Mouse (Mus musculus): ENCODE data around the gene Acrv1. TPM values are rescaled to one million over a fixed set of nuclear protein-coding genes. Genes with fewer than 3 reads are reported as not detected.
"Not testable (repeated sequence)": the region's sequence is repeated elsewhere in the genome, so short reads cannot be mapped to it uniquely, and the experiment has no call there.

Gene Acrv1
- not detected in 2 replicates for polyA plus RNA-seq (2015; fragmentation: Nextera tagmentation; extraction: Ambion mirVana)

DNA sequence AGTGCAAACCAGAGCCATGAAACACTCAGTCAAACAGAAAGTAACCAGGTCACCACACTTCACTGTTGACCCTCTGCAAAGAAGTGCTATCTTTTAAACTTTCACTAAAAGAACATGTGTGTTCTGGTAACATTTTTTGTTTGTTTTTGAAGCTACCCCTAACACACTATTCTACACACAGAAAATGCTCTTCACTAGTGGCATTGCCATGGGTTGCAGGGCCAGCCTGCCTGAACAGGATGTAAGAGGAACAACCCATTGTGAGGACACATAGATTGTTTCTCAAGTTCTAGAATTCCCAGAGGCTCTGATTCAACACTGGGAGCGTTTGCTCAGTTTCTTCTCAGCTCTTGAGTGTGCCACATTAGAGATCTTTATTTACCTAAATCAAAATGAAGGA lies at the start of gene Acrv1:
Gene Acrv1, plus strand, starts transcription at position 301 of the 400 bp plus-strand sequence.
- H3K9me3 ChIP-seq (ENCODE audit: control insufficient read depth): no peaks in the 10 kb centered on the region
- 53% methylated on average over 1 of the region's 1 CpGs for WGBS
- no peak within 1 kb of the TSS for H3K9ac ChIP-seq (ENCODE audit: low read depth, low read length)
- no peaks in the 10 kb centered on the region for H3K36me3 ChIP-seq (ENCODE audit: control insufficient read depth, insufficient read depth)
- no peaks in the 10 kb centered on the region for H3K27me3 ChIP-seq (replicated peaks; ENCODE audit: control insufficient read depth, insufficient read depth, low read length)
- H3K4me3 ChIP-seq (ENCODE audit: low read depth, low read length): no peak within 1 kb of the TSS
- no peak for ATAC-seq
- no peak within 1 kb of the TSS for H3K27ac ChIP-seq (ENCODE audit: low read depth, low read length)
- H3K4me1 ChIP-seq (replicated peaks; ENCODE audit: control insufficient read depth, insufficient read depth, low read length): no peaks in the 10 kb centered on the region
- no peak within 1 kb of the TSS for H3K4me2 ChIP-seq (replicated peaks; ENCODE audit: low read depth)
- TF ChIP-seq CTCF (IDR thresholded peaks at IDR 0.05; ENCODE audit: low read depth): no peak

DNA sequence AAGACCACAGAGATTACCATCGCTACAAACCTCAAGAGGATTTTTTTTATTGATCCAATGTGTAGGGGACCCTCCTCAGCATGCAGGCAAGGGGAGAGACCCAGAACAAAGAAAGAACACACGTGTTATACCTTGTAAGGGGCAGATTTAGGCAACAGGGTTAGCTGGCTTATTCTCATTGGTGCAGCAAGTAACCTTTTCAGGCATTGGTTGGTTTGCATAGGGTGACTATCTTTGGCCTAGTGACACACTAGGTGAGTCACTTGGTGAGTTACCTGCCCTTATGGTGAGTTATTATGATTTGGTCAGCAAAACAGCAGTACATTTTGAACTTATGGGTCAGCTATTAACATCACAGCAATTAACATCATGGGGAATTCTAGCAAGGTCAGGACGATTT lies 49.7 kb upstream of the Acrv1 start, which contains the start of gene A630095E13Rik:
Gene A630095E13Rik, minus strand, starts transcription at position 101 of the 400 bp plus-strand sequence.
- not testable (repeated sequence) for H3K9me3 ChIP-seq (ENCODE audit: control insufficient read depth); H3K4me2 ChIP-seq (replicated peaks; ENCODE audit: low read depth); H3K27ac ChIP-seq (ENCODE audit: low read depth, low read length); H3K36me3 ChIP-seq (ENCODE audit: control insufficient read depth, insufficient read depth); H3K9ac ChIP-seq (ENCODE audit: low read depth, low read length); H3K4me1 ChIP-seq (replicated peaks; ENCODE audit: control insufficient read depth, insufficient read depth, low read length); H3K4me3 ChIP-seq (ENCODE audit: low read depth, low read length); H3K27me3 ChIP-seq (replicated peaks; ENCODE audit: control insufficient read depth, insufficient read depth, low read length); ATAC-seq
- WGBS: 60% methylated on average over 3 of the region's 3 CpGs

DNA sequence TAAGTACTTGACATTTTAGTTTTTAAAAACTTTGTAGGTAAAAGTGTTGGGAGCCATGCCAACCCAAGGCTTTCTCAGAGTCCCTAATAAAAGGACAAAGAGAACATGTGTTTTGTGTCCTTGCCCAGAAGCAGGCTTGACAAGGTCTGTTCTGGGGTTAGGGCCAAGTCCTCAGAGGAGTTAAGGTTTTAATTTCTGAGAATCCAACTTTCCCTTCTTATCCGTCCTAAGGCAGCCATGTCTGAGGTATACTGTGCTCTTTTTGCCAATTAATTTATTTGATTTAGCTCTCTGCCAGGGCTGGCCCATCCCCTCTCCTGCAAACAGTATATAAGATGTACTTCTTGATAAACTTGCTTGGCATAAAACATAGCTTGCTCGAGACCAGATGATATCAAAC lies 11.6 kb upstream of the Acrv1 start:
- Histone ChIP-seq H3K27ac (ENCODE audit: low read depth, low read length) (no peak overlapping the region), H3K4me1 (replicated peaks; ENCODE audit: control insufficient read depth, insufficient read depth, low read length) (no peaks in the 10 kb centered on the region), H3K4me3 (ENCODE audit: low read depth, low read length) (no peak overlapping the region), H3K9me3 (ENCODE audit: control insufficient read depth) (no peaks in the 10 kb centered on the region), H3K4me2 (replicated peaks; ENCODE audit: low read depth) (no peak overlapping the region), H3K9ac (ENCODE audit: low read depth, low read length) (no peak overlapping the region), H3K27me3 (replicated peaks; ENCODE audit: control insufficient read depth, insufficient read depth, low read length) (no peaks in the 10 kb centered on the region), H3K36me3 (ENCODE audit: control insufficient read depth, insufficient read depth) (no peaks in the 10 kb centered on the region)
- no peak for TF ChIP-seq CTCF (IDR thresholded peaks at IDR 0.05; ENCODE audit: low read depth)
- 72% methylated on average over 2 of the region's 2 CpGs for WGBS
- no peak for ATAC-seq

DNA sequence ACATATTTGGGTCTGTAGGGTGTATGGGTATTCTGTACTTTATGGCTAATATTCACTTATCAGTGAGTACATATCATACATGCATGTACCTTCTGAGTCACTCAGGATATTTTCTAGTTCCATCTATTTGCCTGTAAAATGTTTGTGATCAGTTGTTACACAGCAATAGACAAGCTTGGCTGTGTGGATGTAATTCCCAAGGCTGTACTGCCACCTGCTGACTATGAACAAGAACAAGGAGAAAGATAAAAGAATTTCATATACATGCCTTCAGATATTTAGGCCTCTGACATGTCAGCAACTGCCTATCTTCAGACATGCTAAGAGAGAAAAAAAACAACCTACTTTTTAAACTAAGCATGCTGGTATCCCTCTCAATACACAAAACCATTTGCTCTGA lies 5.7 kb upstream of the Acrv1 start:
- Histone ChIP-seq H3K4me3 (ENCODE audit: low read depth, low read length) (no peak overlapping the region), H3K4me2 (replicated peaks; ENCODE audit: low read depth) (no peak overlapping the region), H3K27me3 (replicated peaks; ENCODE audit: control insufficient read depth, insufficient read depth, low read length) (no peaks in the 10 kb centered on the region), H3K9me3 (ENCODE audit: control insufficient read depth) (no peaks in the 10 kb centered on the region), H3K4me1 (replicated peaks; ENCODE audit: control insufficient read depth, insufficient read depth, low read length) (no peaks in the 10 kb centered on the region), H3K36me3 (ENCODE audit: control insufficient read depth, insufficient read depth) (no peaks in the 10 kb centered on the region), H3K27ac (ENCODE audit: low read depth, low read length) (no peak overlapping the region), H3K9ac (ENCODE audit: low read depth, low read length) (no peak overlapping the region)
- TF ChIP-seq CTCF (IDR thresholded peaks at IDR 0.05; ENCODE audit: low read depth): peak; percentile 48
- ATAC-seq: no peak

- Histone ChIP-seq H3K4me3 (ENCODE audit: low read depth, low read length) (no peak overlapping the region), H3K4me2 (replicated peaks; ENCODE audit: low read depth) (no peak overlapping the region), H3K4me1 (replicated peaks; ENCODE audit: control insufficient read depth, insufficient read depth, low read length) (no peaks in the 10 kb centered on the region), H3K9me3 (ENCODE audit: control insufficient read depth) (no peaks in the 10 kb centered on the region), H3K36me3 (ENCODE audit: control insufficient read depth, insufficient read depth) (no peaks in the 10 kb centered on the region), H3K27me3 (replicated peaks; ENCODE audit: control insufficient read depth, insufficient read depth, low read length) (no peaks in the 10 kb centered on the region), H3K9ac (ENCODE audit: low read depth, low read length) (no peak overlapping the region), H3K27ac (ENCODE audit: low read depth, low read length) (no peak overlapping the region)
- 93% methylated on average over 10 of the region's 10 CpGs for WGBS
- ATAC-seq: no peak
- no peak for TF ChIP-seq CTCF (IDR thresholded peaks at IDR 0.05; ENCODE audit: low read depth)
Measured at GRCm38 (mm10) chr9:36694276-36694675, 1.3 kb downstream of the Acrv1 start.

- Histone ChIP-seq H3K4me3 (ENCODE audit: low read depth, low read length) (no peak overlapping the region), H3K9ac (ENCODE audit: low read depth, low read length) (no peak overlapping the region)
- 80% methylated on average over 3 of the region's 3 CpGs for WGBS
Measured at GRCm38 (mm10) chr9:36705923-36706322, 12.9 kb downstream of the Acrv1 start.

DNA sequence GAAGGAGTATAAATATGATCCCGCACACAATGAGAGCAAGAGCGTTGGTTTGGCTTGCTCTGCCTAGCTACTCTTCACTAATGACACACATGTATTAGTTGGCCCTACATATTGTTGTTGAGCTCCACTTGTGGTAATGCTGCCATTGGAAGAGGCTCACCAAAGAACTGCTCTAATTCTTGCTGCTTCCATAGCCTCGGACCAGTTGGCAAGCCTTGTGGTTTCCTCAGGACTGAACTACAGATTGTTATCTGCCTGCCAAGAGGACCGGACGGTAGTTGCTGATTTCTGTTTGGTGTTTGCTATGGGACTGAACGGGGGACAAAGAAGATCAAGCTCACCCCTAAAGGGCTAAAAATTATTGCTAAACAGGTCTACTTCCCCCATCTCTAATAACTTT lies 14.3 kb downstream of the Acrv1 start:
- no peaks in the 10 kb centered on the region for H3K27me3 ChIP-seq (replicated peaks; ENCODE audit: control insufficient read depth, insufficient read depth, low read length)
- no peak overlapping the region for H3K4me3 ChIP-seq (ENCODE audit: low read depth, low read length)
- H3K4me2 ChIP-seq (replicated peaks; ENCODE audit: low read depth): no peak overlapping the region
- no peak overlapping the region for H3K9ac ChIP-seq (ENCODE audit: low read depth, low read length)
- H3K27ac ChIP-seq (ENCODE audit: low read depth, low read length): no peak overlapping the region
- no peaks in the 10 kb centered on the region for H3K4me1 ChIP-seq (replicated peaks; ENCODE audit: control insufficient read depth, insufficient read depth, low read length)
- ATAC-seq: no peak
- no peak for TF ChIP-seq CTCF (IDR thresholded peaks at IDR 0.05; ENCODE audit: low read depth)
- H3K9me3 ChIP-seq (ENCODE audit: control insufficient read depth): no peaks in the 10 kb centered on the region
- H3K36me3 ChIP-seq (ENCODE audit: control insufficient read depth, insufficient read depth): no peaks in the 10 kb centered on the region
- 91% methylated on average over 6 of the region's 6 CpGs for WGBS

More at GRCm38 (mm10) chr9:36705923-36706322, 12.9 kb downstream of the Acrv1 start:
- H3K27me3 ChIP-seq (replicated peaks; ENCODE audit: control insufficient read depth, insufficient read depth, low read length): no peaks in the 10 kb centered on the region
- H3K36me3 ChIP-seq (ENCODE audit: control insufficient read depth, insufficient read depth): no peaks in the 10 kb centered on the region
- H3K27ac ChIP-seq (ENCODE audit: low read depth, low read length): no peak overlapping the region
- H3K9me3 ChIP-seq (ENCODE audit: control insufficient read depth): no peaks in the 10 kb centered on the region
- TF ChIP-seq CTCF (IDR thresholded peaks at IDR 0.05; ENCODE audit: low read depth): no peak
- no peak overlapping the region for H3K4me2 ChIP-seq (replicated peaks; ENCODE audit: low read depth)
- no peak for ATAC-seq
- H3K4me1 ChIP-seq (replicated peaks; ENCODE audit: control insufficient read depth, insufficient read depth, low read length): no peaks in the 10 kb centered on the region

Data from intestine, postnatal 0 days (tissue).